Mouse (Mus musculus) CH12.LX (cell line): ENCODE results near the gene Slc48a1. TPM values are rescaled to one million over a fixed set of nuclear protein-coding genes. Genes with fewer than 3 reads are reported as not detected.

ENCODE experiments used
- DNase-seq: peaks from one replicate; pipeline ENCODE4 v3.0.0-alpha.2; 2013; ENCODE audit errors: extremely low read depth
- H3K27ac ChIP-seq: 2 replicates; pipeline ENCODE4 v1.5.1; 2012; ENCODE audit warnings: low read depth, mild to moderate bottlenecking, control low read depth, moderate library complexity; ENCODE audit not compliant: insufficient read depth
- H3K27me3 ChIP-seq: replicated peaks from 2 replicates; pipeline ENCODE3; 2012; ENCODE audit warnings: inconsistent platforms
- H3K36me3 ChIP-seq, 2 experiments: replicated peaks in 1 of 2; 2 replicates each; pipeline versions ENCODE3 to v1.6.1; 2012; ENCODE audit warnings: inconsistent platforms in 1 of 2, low read length in 1 of 2, mild to moderate bottlenecking in 1 of 2, mixed read lengths in 1 of 2, moderate library complexity in 1 of 2; ENCODE audit not compliant: control insufficient read depth in 1 of 2, insufficient read depth in 1 of 2
- H3K4me1 ChIP-seq, 2 experiments: 2 replicates each; pipeline ENCODE4 v1.6.1; 2012; ENCODE audit warnings: inconsistent platforms in 1 of 2, moderate library complexity in 1 of 2; ENCODE audit not compliant: insufficient read depth in 2 of 2, control insufficient read depth in 1 of 2
- H3K4me2 ChIP-seq: 2 replicates; pipeline ENCODE4 v1.6.1; 2012; ENCODE audit warnings: low read depth, mild to moderate bottlenecking, control low read depth; ENCODE audit not compliant: poor library complexity, insufficient read depth, severe bottlenecking
- H3K4me3 ChIP-seq, 3 experiments: fragments of 150-350 bp in 1 of 3; sonication (generic) in 1 of 3; replicated peaks in 1 of 3; 2 replicates each; pipeline versions ENCODE3 to v1.5.1; 2011 to 2012; ENCODE audit warnings: low read depth in 2 of 3, low read length in 2 of 3, mild to moderate bottlenecking in 2 of 3, moderate library complexity in 2 of 3, control low read depth in 1 of 3, improper control_type of control experiment in 1 of 3, inconsistent platforms in 1 of 3, mixed read lengths in 1 of 3; ENCODE audit not compliant: poor library complexity in 1 of 3
- H3K79me2 ChIP-seq: replicated peaks from 2 replicates; pipeline ENCODE4 v1.6.1; 2012; ENCODE audit warnings: mild to moderate bottlenecking, moderate library complexity; ENCODE audit not compliant: control insufficient read depth, poor library complexity, insufficient read depth, severe bottlenecking; ENCODE audit errors: extremely low read depth
- H3K9ac ChIP-seq: 2 replicates; pipeline ENCODE4 v1.6.1; 2012; ENCODE audit warnings: low read depth, mild to moderate bottlenecking, control low read depth, moderate library complexity; ENCODE audit not compliant: insufficient read depth
- H3K9me3 ChIP-seq: replicated peaks from 2 replicates; pipeline ENCODE3; 2012; ENCODE audit warnings: low read length, inconsistent platforms, mixed read lengths
- CHD1 ChIP-seq: IDR thresholded peaks from 2 replicates; pipeline ENCODE4 v1.6.1; 2012; ENCODE audit warnings: low read depth, low read length, improper control_type of control experiment, inconsistent platforms
- CTCF ChIP-seq, 2 experiments: IDR thresholded peaks in 1 of 2; conservative IDR thresholded peaks in 1 of 2; 2 replicates each; pipeline ENCODE4 v1.5.1; 2011 to 2012; ENCODE audit warnings: low read depth in 2 of 2, low read length in 2 of 2, improper control_type of control experiment in 1 of 2, inconsistent platforms in 1 of 2, mild to moderate bottlenecking in 1 of 2, moderate library complexity in 1 of 2
- ELF1 ChIP-seq: IDR thresholded peaks from 2 replicates; pipeline ENCODE4 v1.6.1; 2014; ENCODE audit warnings: low read depth, mild to moderate bottlenecking, inconsistent platforms, low read length, improper control_type of control experiment
- EP300 ChIP-seq: IDR thresholded peaks from 2 replicates; pipeline ENCODE4 v1.6.1; 2011; ENCODE audit warnings: low read length, improper control_type of control experiment
- JUND ChIP-seq: conservative IDR thresholded peaks from 2 replicates; pipeline ENCODE4 v1.6.1; 2011; ENCODE audit warnings: low read depth, low read length, improper control_type of control experiment
- MEF2A ChIP-seq: IDR thresholded peaks from 2 replicates; pipeline ENCODE4 v1.6.1; 2014; ENCODE audit warnings: low read depth, mild to moderate bottlenecking, inconsistent platforms, low read length, improper control_type of control experiment, borderline replicate concordance
- MXI1 ChIP-seq: IDR thresholded peaks from 2 replicates; pipeline ENCODE4 v1.6.1; 2011; ENCODE audit warnings: mild to moderate bottlenecking, low read depth, low read length, improper control_type of control experiment
- MYC ChIP-seq: IDR thresholded peaks from 2 replicates; pipeline ENCODE4 v1.6.1; 2011; ENCODE audit warnings: low read depth, mild to moderate bottlenecking, improper control_type of control experiment, low read length
- RAD21 ChIP-seq: IDR thresholded peaks from 2 replicates; pipeline ENCODE4 v1.6.1; 2011; ENCODE audit warnings: low read depth, mild to moderate bottlenecking, low read length, improper control_type of control experiment, moderate library complexity
- SMC3 ChIP-seq: IDR thresholded peaks from 2 replicates; pipeline ENCODE4 v1.6.1; 2011; ENCODE audit warnings: low read depth, low read length, improper control_type of control experiment
- TBP ChIP-seq: conservative IDR thresholded peaks from 2 replicates; pipeline ENCODE4 v1.6.1; 2011; ENCODE audit warnings: low read depth, low read length, improper control_type of control experiment
- UBTF ChIP-seq: IDR thresholded peaks from 2 replicates; pipeline ENCODE4 v1.6.1; 2012; ENCODE audit warnings: low read depth, mild to moderate bottlenecking, inconsistent platforms, low read length, improper control_type of control experiment, moderate library complexity
- USF2 ChIP-seq: conservative IDR thresholded peaks from 2 replicates; pipeline ENCODE4 v1.6.1; 2011; ENCODE audit warnings: low read depth, low read length, improper control_type of control experiment
- ZC3H11A ChIP-seq: IDR thresholded peaks from 2 replicates; pipeline ENCODE4 v1.6.1; 2012; ENCODE audit warnings: low read depth, mild to moderate bottlenecking, inconsistent platforms, low read length, improper control_type of control experiment
- ZNF384 ChIP-seq: IDR thresholded peaks from 2 replicates; pipeline ENCODE4 v1.6.1; 2012; ENCODE audit warnings: low read depth, low read length, improper control_type of control experiment, inconsistent platforms
- dilution Hi-C: fragments of 300-500 bp; cut with MboI; formaldehyde crosslinking; loops from 2 replicates; pipeline ENCODE4 v1.14.3; 2020; ENCODE audit warnings: low sequenced_read_pairs; ENCODE audit not compliant: extremely low pct_unique_long_range_greater_than_20kb, extremely low pct_ligation_motif_present
- in situ Hi-C: fragments of 300-500 bp; cut with MboI; formaldehyde crosslinking; loops from 3 replicates; pipeline ENCODE4 v1.14.3; 2019; ENCODE audit warnings: low sequenced_read_pairs, low pct_ligation_motif_present, low pct_unique_long_range_greater_than_20kb, mixed read lengths
- polyA plus RNA-seq: library from polyadenylated mRNA; unstranded; fragments of >175 nt; gene quantifications from 2 replicates; pipeline ENCODE4 v1.2.1, GENCODE M21; 2012; ENCODE audit warnings: low read depth; ENCODE audit not compliant: insufficient read length
- total RNA-seq, 2 experiments: library from RNA; depleted of rRNA; stranded (reverse); fragments of 300-350 nt in 1 of 2; fragments of >200 nt in 1 of 2; gene quantifications; 2 replicates each; pipeline ENCODE4 v1.2.3; 2012 to 2014

The Slc48a1 gene
- total and polyA plus RNA-seq, 3 experiments: 23.2 to 56.0 (median 39.4) TPM

GRCm38 (mm10) chr15:97745331-97745730, 33.0 kb upstream of the Slc48a1 start:
- H3K27me3 ChIP-seq: no peaks in the 10 kb centered on the region
- in situ Hi-C loops: no loop called here
- H3K9me3 ChIP-seq: no peaks in the 10 kb centered on the region
- H3K4me3 ChIP-seq: no peak overlapping the region
- H3K4me2 ChIP-seq: no peak overlapping the region
- TF ChIP-seq MXI1 (no peak), TBP (no peak), UBTF (0 out of 2 replicates have a peak, but pooled peaks have one; percentile 0), CHD1 (no peak), SMC3 (no peak)
- DNase-seq: no peak
- no peaks in the 10 kb centered on the region for H3K79me2 ChIP-seq
- dilution Hi-C loops: no loop called here
- peaks cover 0 to 29% of the 10 kb centered on the region in 2 experiments for H3K36me3 ChIP-seq
- peaks cover 51 to 69% of the 10 kb centered on the region in 2 experiments for H3K4me1 ChIP-seq
- no peak overlapping the region for H3K9ac ChIP-seq
- H3K27ac ChIP-seq: peak overlapping the region; percentile 55

GRCm38 (mm10) chr15:97746278-97746677, 32.0 kb upstream of the Slc48a1 start:
- Histone ChIP-seq H3K4me2 (no peak overlapping the region), H3K27me3 (no peaks in the 10 kb centered on the region), H3K9ac (no peak overlapping the region)
- TF ChIP-seq MEF2A (no peak), ZC3H11A (no peak), JUND (no peak), CTCF (conservative IDR thresholded peaks at IDR 0.05 in 1 of 2, IDR thresholded peaks at IDR 0.05 in 1 of 2; ENCODE audit: low read depth in 2 of 2, low read length in 2 of 2) (no peak)
- TF ChIP-seq, all 38 proteins: peak for 0
- Histone ChIP-seq H3K4me1 (peaks cover 49 to 68% of the 10 kb centered on the region in 2 experiments), H3K36me3 (peaks cover 0 to 29% of the 10 kb centered on the region in 2 experiments), H3K27ac (no peak overlapping the region), H3K9me3 (no peaks in the 10 kb centered on the region), H3K79me2 (no peaks in the 10 kb centered on the region), H3K4me3 (no peak overlapping the region)
- in situ Hi-C loops (no loop called here), dilution Hi-C loops (no loop called here)
- DNase-seq: no peak

- Histone ChIP-seq H3K4me1 (peaks cover 44 to 66% of the 10 kb centered on the region in 2 experiments), H3K9ac (no peak overlapping the region)
- DNase-seq: no peak
Observed at GRCm38 (mm10) chr15:97746748-97747147, 31.6 kb upstream of the Slc48a1 start.

More at GRCm38 (mm10) chr15:97746748-97747147, 31.6 kb upstream of the Slc48a1 start:
- H3K79me2 ChIP-seq: no peaks in the 10 kb centered on the region
- TF ChIP-seq EP300 (no peak), CTCF (conservative IDR thresholded peaks at IDR 0.05 in 1 of 2, IDR thresholded peaks at IDR 0.05 in 1 of 2; ENCODE audit: low read depth in 2 of 2, low read length in 2 of 2) (no peak), ZNF384 (no peak), ELF1 (no peak), USF2 (no peak), MYC (no peak), RAD21 (no peak), JUND (no peak)
- TF ChIP-seq, all 38 proteins: peak for 0
- Histone ChIP-seq H3K4me2 (no peak overlapping the region), H3K36me3 (peaks cover 0 to 29% of the 10 kb centered on the region in 2 experiments), H3K27me3 (no peaks in the 10 kb centered on the region), H3K9me3 (no peaks in the 10 kb centered on the region), H3K4me3 (no peak overlapping the region), H3K27ac (no peak overlapping the region)
- in situ Hi-C loops: no loop called here
- dilution Hi-C loops: no loop called here
